Comparison of ENCODE assay signal across 10 mouse cellular contexts in genomic region chr10:127325454-127326016, GRCm38 (mm10). TPM values are rescaled to one million over a fixed set of nuclear protein-coding genes. Genes with fewer than 3 reads are reported as not detected.
DNase-seq lines count a peak whose midpoint lies in the region; ATAC-seq and TF ChIP-seq lines count a peak whose summit lies in the region.
"Had no signal": no experiment of that assay in that cellular context is flagged by ENCODE, and none has a peak within 500 bp of the region (broad histone marks: within the 10 kb centered on the region; RNA-seq: fewer than 3 reads in every experiment).

No protein-coding gene starts in this region.

- H3K4me1 ChIP-seq in heart, embryonic 12.5 days (replicated peaks) = peaks cover 15% of the 10 kb centered on the region
- H3K4me1 ChIP-seq in E14TG2a.4 (replicated peaks; ENCODE audit: low read depth, low read length) = peaks cover 91% of the 10 kb centered on the region
- H3K4me1 ChIP-seq in hindbrain, embryonic 13.5 days (replicated peaks) = peaks cover 17% of the 10 kb centered on the region
- H3K4me1 ChIP-seq in midbrain, embryonic 14.5 days (ENCODE audit: control insufficient read depth, insufficient read depth, low read length) = peaks cover 10% of the 10 kb centered on the region; the same call in 1 of the 2 replicates

- intact Hi-C loops in heart, postnatal 14 days (cut with DNase I) = no loop called here

- peak overlapping the region; percentile 49 for H3K4me3 ChIP-seq in heart, embryonic 12.5 days
- peak overlapping the region; percentile 76 for H3K4me3 ChIP-seq in E14TG2a.4 (replicated peaks; ENCODE audit: low read length)
- no peak overlapping the region for H3K4me3 ChIP-seq in hindbrain, embryonic 13.5 days
- 0 out of 2 replicates have a peak overlapping the region, but pooled peaks have one; percentile 29 for H3K4me3 ChIP-seq in midbrain, embryonic 14.5 days (replicated peaks; ENCODE audit: low read depth, low read length)

- peak overlapping the region; percentile 94 for H3K4me2 ChIP-seq in heart, embryonic 12.5 days
- peak overlapping the region; percentile 59 for H3K4me2 ChIP-seq in hindbrain, embryonic 13.5 days
- no peak overlapping the region for H3K4me2 ChIP-seq in midbrain, embryonic 14.5 days (ENCODE audit: low read length)

- H3K9me3 ChIP-seq in heart, embryonic 12.5 days (replicated peaks) = no peaks in the 10 kb centered on the region
- no peaks in the 10 kb centered on the region for H3K9me3 ChIP-seq in E14TG2a.4 (ENCODE audit: low read length)
- H3K9me3 ChIP-seq in hindbrain, embryonic 13.5 days = no peaks in the 10 kb centered on the region
- H3K9me3 ChIP-seq in midbrain, embryonic 14.5 days (ENCODE audit: control insufficient read depth, low read length) = no peaks in the 10 kb centered on the region

- TF ChIP-seq CTCF in E14TG2a.4 (conservative IDR thresholded peaks at IDR 0.05; ENCODE audit: low read length) = no peak

- H3K27me3 ChIP-seq in heart, embryonic 12.5 days (replicated peaks) = peaks cover 95% of the 10 kb centered on the region
- H3K27me3 ChIP-seq in E14TG2a.4 (ENCODE audit: insufficient read depth, low read length) = peaks cover 63% of the 10 kb centered on the region
- peaks cover 98% of the 10 kb centered on the region for H3K27me3 ChIP-seq in hindbrain, embryonic 13.5 days
- H3K27me3 ChIP-seq in midbrain, embryonic 14.5 days (ENCODE audit: control insufficient read depth, insufficient read depth, low read length) = peaks cover 57% of the 10 kb centered on the region

- peak overlapping the region; percentile 62; the same call in 1 of the 2 replicates for H3K9ac ChIP-seq in heart, embryonic 12.5 days
- peak overlapping the region; percentile 63; the same call in 1 of the 2 replicates for H3K9ac ChIP-seq in hindbrain, embryonic 13.5 days
- no peak overlapping the region for H3K9ac ChIP-seq in midbrain, embryonic 14.5 days (replicated peaks; ENCODE audit: low read length)

- 29% methylated on average over 14 of the region's 14 CpGs for WGBS in heart, embryonic 12.5 days
- 31% methylated on average over 14 of the region's 14 CpGs for WGBS in hindbrain, embryonic 13.5 days
- WGBS in midbrain, embryonic 14.5 days = 29% methylated on average over 14 of the region's 14 CpGs

- no peak for DNase-seq in heart, postnatal 14 days
- DNase-seq in midbrain, embryonic 14.5 days = no peak
- no peak for DNase-seq in urinary bladder, postnatal 4 days (ENCODE audit: low spot score in 2 of 2)
- DNase-seq in urinary bladder, postnatal 25 days (ENCODE audit: low spot score) = no peak
- no peak for DNase-seq in gastrocnemius, postnatal 10 days

- no peak for ATAC-seq in heart, embryonic 12.5 days (ENCODE audit: insufficient number of reproducible peaks, low FRiP score)
- ATAC-seq in hindbrain, embryonic 13.5 days (ENCODE audit: low FRiP score) = no peak
- ATAC-seq in midbrain, embryonic 14.5 days (ENCODE audit: low FRiP score, low TSS enrichment) = no peak

- no peak overlapping the region for H3K27ac ChIP-seq in heart, embryonic 12.5 days (ENCODE audit: poor library complexity, severe bottlenecking)
- H3K27ac ChIP-seq in hindbrain, embryonic 13.5 days = no peak overlapping the region
- no peak overlapping the region for H3K27ac ChIP-seq in midbrain, embryonic 14.5 days (replicated peaks; ENCODE audit: low read depth, low read length)

- no peaks in the 10 kb centered on the region for H3K36me3 ChIP-seq in heart, embryonic 12.5 days
- H3K36me3 ChIP-seq in E14TG2a.4 (ENCODE audit: insufficient read depth, low read length) = peaks cover 20% of the 10 kb centered on the region
- H3K36me3 ChIP-seq in hindbrain, embryonic 13.5 days = no peaks in the 10 kb centered on the region
- no peaks in the 10 kb centered on the region for H3K36me3 ChIP-seq in midbrain, embryonic 14.5 days (ENCODE audit: control insufficient read depth, insufficient read depth, low read length)

RNA-seq across cellular contexts. Expression of gene Arhgap9, which starts 3.8 kb away (rescaled TPM):
- 0.89 and 1.8 TPM in 2 replicates for polyA plus RNA-seq in heart, embryonic 12.5 days (2016; fragmentation: Nextera tagmentation; extraction: Ambion mirVana)
- 1 to 10 TPM; 3.1 to 4.5 TPM for total RNA-seq in heart, postnatal 14 days (2021)
- polyA plus RNA-seq in hindbrain, embryonic 13.5 days (2015; fragmentation: Nextera tagmentation; extraction: Ambion mirVana) = 1.0 and 1.1 TPM in 2 replicates
- 0.18 and 1.1 TPM in 2 replicates for polyA plus RNA-seq in midbrain, embryonic 14.5 days (2014; fragmentation: Nextera tagmentation; extraction: Ambion mirVana)
- total RNA-seq in gastrocnemius, postnatal 10 days (2021) = 1 to 10 TPM; 1.1 to 2.3 TPM

RNA-seq across cellular contexts. Expression of gene Mars, which starts 13.9 kb away (rescaled TPM):
- polyA plus RNA-seq in heart, embryonic 12.5 days (2016; fragmentation: Nextera tagmentation; extraction: Ambion mirVana) = 107 and 110 TPM in 2 replicates
- 10 to 100 TPM; 39.2 to 45.9 TPM for total RNA-seq in heart, postnatal 14 days (2021)
- 116 and 119 TPM in 2 replicates for polyA plus RNA-seq in hindbrain, embryonic 13.5 days (2015; fragmentation: Nextera tagmentation; extraction: Ambion mirVana)
- polyA plus RNA-seq in midbrain, embryonic 14.5 days (2014; fragmentation: Nextera tagmentation; extraction: Ambion mirVana) = 109 and 122 TPM in 2 replicates
- total RNA-seq in gastrocnemius, postnatal 10 days (2021) = 10 to 100 TPM; 44.5 to 54.8 TPM

RNA-seq across cellular contexts. Expression of gene Gli1, which starts 16.2 kb away (rescaled TPM):
- 0.31 and 0.41 TPM in 2 replicates for polyA plus RNA-seq in heart, embryonic 12.5 days (2016; fragmentation: Nextera tagmentation; extraction: Ambion mirVana)
- 1 to 10 TPM; 1.4 to 2.4 TPM for total RNA-seq in heart, postnatal 14 days (2021)
- 1.6 and 1.8 TPM in 2 replicates for polyA plus RNA-seq in hindbrain, embryonic 13.5 days (2015; fragmentation: Nextera tagmentation; extraction: Ambion mirVana)
- 0.92 and 1.2 TPM in 2 replicates for polyA plus RNA-seq in midbrain, embryonic 14.5 days (2014; fragmentation: Nextera tagmentation; extraction: Ambion mirVana)
- 1 to 10 TPM; 3.3 to 6.8 TPM for total RNA-seq in gastrocnemius, postnatal 10 days (2021)

RNA-seq across cellular contexts. Expression of gene Inhbe, which starts 28.7 kb away (rescaled TPM):
- not detected in 2 replicates for polyA plus RNA-seq in heart, embryonic 12.5 days (2016; fragmentation: Nextera tagmentation; extraction: Ambion mirVana)
- total RNA-seq in heart, postnatal 14 days (2021) = not detected
- not detected in 2 replicates for polyA plus RNA-seq in hindbrain, embryonic 13.5 days (2015; fragmentation: Nextera tagmentation; extraction: Ambion mirVana)
- polyA plus RNA-seq in midbrain, embryonic 14.5 days (2014; fragmentation: Nextera tagmentation; extraction: Ambion mirVana) = 0.04 TPM in 1 of 2 replicates, not detected in the other
- total RNA-seq in gastrocnemius, postnatal 10 days (2021) = not detected
- total RNA-seq: MEL had no signal
- polyA plus RNA-seq: cerebellum, adult 2 months had no signal

RNA-seq across cellular contexts. Expression of gene Mbd6, which starts 36.7 kb away (rescaled TPM):
- 13.6 and 14.6 TPM in 2 replicates for polyA plus RNA-seq in heart, embryonic 12.5 days (2016; fragmentation: Nextera tagmentation; extraction: Ambion mirVana)
- 10 to 100 TPM; 29.9 to 32.0 TPM for total RNA-seq in heart, postnatal 14 days (2021)
- polyA plus RNA-seq in hindbrain, embryonic 13.5 days (2015; fragmentation: Nextera tagmentation; extraction: Ambion mirVana) = 12.1 and 16.5 TPM in 2 replicates
- polyA plus RNA-seq in midbrain, embryonic 14.5 days (2014; fragmentation: Nextera tagmentation; extraction: Ambion mirVana) = 17.4 and 18.0 TPM in 2 replicates
- total RNA-seq in gastrocnemius, postnatal 10 days (2021) = 10 to 100 TPM; 18.7 to 28.9 TPM
